Mouse (Mus musculus): ENCODE data around the gene Crhr1. TPM values are rescaled to one million over a fixed set of nuclear protein-coding genes. Genes with fewer than 3 reads are reported as not detected.

Crhr1 gene
- polyA plus RNA-seq, 1 experiment from 2014 or later: 7.6 TPM

DNA sequence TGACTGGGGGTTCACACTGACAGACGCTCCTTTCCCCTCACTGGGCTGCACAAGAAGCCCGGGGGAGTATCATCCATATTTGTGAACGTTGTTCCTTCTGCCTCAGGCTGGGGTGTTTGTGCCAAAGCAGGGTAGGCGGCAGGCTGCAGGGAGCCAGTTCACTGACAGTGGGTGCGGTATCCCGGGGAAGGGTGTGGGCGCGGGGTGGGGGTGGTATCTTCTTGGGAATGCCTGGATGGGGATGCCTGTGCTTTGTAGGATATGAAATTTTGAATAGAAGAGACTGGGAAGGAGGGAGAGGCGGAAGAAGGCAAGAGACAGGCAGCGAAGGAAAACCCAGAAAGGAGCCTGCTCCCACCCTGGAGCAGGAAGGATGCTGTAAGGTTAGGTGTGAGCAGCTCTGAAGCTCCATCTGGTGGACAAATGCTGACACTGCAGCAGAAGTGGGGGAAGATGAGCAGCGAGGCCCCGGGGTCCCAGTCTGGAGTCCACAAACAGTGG lies 38.7 kb downstream of the Crhr1 start:
- no peak overlapping the region for H3K27ac ChIP-seq (replicated peaks)
- no peak overlapping the region for H3K4me3 ChIP-seq
- no peaks in the 10 kb centered on the region for H3K36me3 ChIP-seq
- H3K9ac ChIP-seq: 0 out of 2 replicates have a peak overlapping the region, but pooled peaks have one; percentile 14
- ATAC-seq (ENCODE audit: low FRiP score, low read depth): peak; percentile 66
- peak overlapping the region; percentile 42 for H3K4me2 ChIP-seq
- no peaks in the 10 kb centered on the region for H3K9me3 ChIP-seq
- 41% methylated on average over 12 of the region's 12 CpGs for WGBS
- peaks cover 3% of the 10 kb centered on the region; the same call in 1 of the 2 replicates for H3K4me1 ChIP-seq (replicated peaks)
- H3K27me3 ChIP-seq: no peaks in the 10 kb centered on the region

- ATAC-seq (ENCODE audit: low FRiP score, low read depth): no peak
- H3K27ac ChIP-seq (replicated peaks): no peak overlapping the region
- WGBS: 29% methylated on average over 7 of the region's 7 CpGs
- no peak overlapping the region for H3K9ac ChIP-seq
- no peak overlapping the region for H3K4me2 ChIP-seq
- no peaks in the 10 kb centered on the region for H3K9me3 ChIP-seq
- H3K4me3 ChIP-seq: no peak overlapping the region
- no peaks in the 10 kb centered on the region for H3K4me1 ChIP-seq (replicated peaks)
- H3K27me3 ChIP-seq: no peaks in the 10 kb centered on the region; the same call in 1 of the 2 replicates
- no peaks in the 10 kb centered on the region for H3K36me3 ChIP-seq
Measured at GRCm38 (mm10) chr11:104178893-104179292, 46.2 kb downstream of the Crhr1 start.

DNA sequence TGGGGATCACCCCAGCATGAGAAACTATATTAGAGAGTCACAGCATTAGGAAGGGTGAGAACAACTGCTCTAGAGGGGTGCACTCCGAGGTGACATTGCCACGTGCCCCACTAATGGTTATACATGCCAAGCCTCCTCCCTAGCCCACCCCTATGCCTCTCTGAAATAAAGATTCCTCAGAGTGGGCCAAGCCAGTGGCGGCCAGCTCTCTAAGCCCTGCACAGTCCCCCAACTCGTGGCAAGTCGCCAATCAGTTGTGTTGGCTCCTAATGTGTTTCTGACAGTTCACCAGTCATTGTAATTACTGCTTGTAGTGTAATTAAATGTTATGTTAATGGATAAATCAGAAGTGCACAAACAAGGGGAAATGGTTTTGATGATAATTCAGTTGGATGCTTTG lies 47.1 kb downstream of the Crhr1 start:
- no peak for ATAC-seq (ENCODE audit: low FRiP score, low read depth)
- 40% methylated on average over 5 of the region's 5 CpGs for WGBS

GRCm38 (mm10) chr11:104182141-104182540 lies 49.5 kb downstream of the Crhr1 start:
- Histone ChIP-seq H3K4me1 (replicated peaks) (no peaks in the 10 kb centered on the region), H3K4me2 (no peak overlapping the region), H3K9ac (no peak overlapping the region), H3K36me3 (no peaks in the 10 kb centered on the region), H3K27ac (replicated peaks) (no peak overlapping the region), H3K27me3 (no peaks in the 10 kb centered on the region; the same call in 1 of the 2 replicates), H3K9me3 (no peaks in the 10 kb centered on the region), H3K4me3 (no peak overlapping the region)
- no peak for ATAC-seq (ENCODE audit: low FRiP score, low read depth)
- 83% methylated on average over 3 of the region's 3 CpGs for WGBS

More for the DNA sequence above, 47.1 kb downstream of the Crhr1 start:
- Histone ChIP-seq H3K4me2 (no peak overlapping the region), H3K9me3 (no peaks in the 10 kb centered on the region), H3K36me3 (no peaks in the 10 kb centered on the region), H3K4me3 (no peak overlapping the region), H3K9ac (no peak overlapping the region), H3K27ac (replicated peaks) (no peak overlapping the region), H3K4me1 (replicated peaks) (no peaks in the 10 kb centered on the region), H3K27me3 (no peaks in the 10 kb centered on the region; the same call in 1 of the 2 replicates)

GRCm38 (mm10) chr11:104186135-104186836 lies 53.6 kb downstream of the Crhr1 start, which contains the start of gene Sppl2c:
Gene Sppl2c, plus strand, starts transcription at chr11:104186327.
- no peak for ATAC-seq (ENCODE audit: low FRiP score, low read depth)
- no peaks in the 10 kb centered on the region for H3K36me3 ChIP-seq
- no peak within 1 kb of the TSS for H3K4me2 ChIP-seq
- WGBS: 85% methylated on average over 13 of the region's 13 CpGs
- no peak within 1 kb of the TSS for H3K9ac ChIP-seq
- no peaks in the 10 kb centered on the region for H3K4me1 ChIP-seq (replicated peaks)
- H3K27me3 ChIP-seq: no peaks in the 10 kb centered on the region
- no peak within 1 kb of the TSS for H3K4me3 ChIP-seq
- H3K9me3 ChIP-seq: no peaks in the 10 kb centered on the region
- H3K27ac ChIP-seq (replicated peaks): no peak within 1 kb of the TSS

GRCm38 (mm10) chr11:104186837-104187150 lies 54.1 kb downstream of the Crhr1 start:
- no peak for ATAC-seq (ENCODE audit: low FRiP score, low read depth)
- Histone ChIP-seq H3K9me3 (no peaks in the 10 kb centered on the region), H3K27me3 (no peaks in the 10 kb centered on the region), H3K4me3 (no peak overlapping the region), H3K4me2 (no peak overlapping the region), H3K9ac (no peak overlapping the region), H3K4me1 (replicated peaks) (no peaks in the 10 kb centered on the region), H3K27ac (replicated peaks) (no peak overlapping the region), H3K36me3 (no peaks in the 10 kb centered on the region)
- WGBS: 89% methylated on average over 9 of the region's 9 CpGs

DNA sequence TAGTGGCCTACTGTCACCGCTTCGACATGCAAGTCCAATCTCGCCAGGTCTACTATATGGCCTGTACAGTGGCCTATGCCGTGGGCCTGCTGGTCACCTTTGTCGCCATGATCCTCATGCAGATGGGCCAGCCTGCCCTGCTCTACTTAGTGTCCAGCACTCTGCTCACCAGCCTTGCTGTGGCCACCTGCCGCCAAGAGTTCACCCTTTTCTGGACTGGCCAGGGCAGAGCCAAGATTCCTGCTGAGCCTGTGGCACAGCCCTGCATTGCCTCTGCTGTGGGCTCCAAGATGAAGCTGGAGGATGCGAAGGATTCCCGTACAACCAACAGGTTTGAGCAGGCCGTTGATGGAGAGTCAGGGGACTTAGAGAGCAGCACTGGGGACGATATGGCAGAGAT lies 55.1 kb downstream of the Crhr1 start:
- no peaks in the 10 kb centered on the region for H3K9me3 ChIP-seq
- H3K27ac ChIP-seq (replicated peaks): no peak overlapping the region
- no peak overlapping the region for H3K4me3 ChIP-seq
- no peak overlapping the region for H3K9ac ChIP-seq
- H3K4me2 ChIP-seq: no peak overlapping the region
- no peaks in the 10 kb centered on the region for H3K36me3 ChIP-seq
- H3K27me3 ChIP-seq: no peaks in the 10 kb centered on the region
- H3K4me1 ChIP-seq (replicated peaks): no peaks in the 10 kb centered on the region
- WGBS: 94% methylated on average over 10 of the region's 10 CpGs
- ATAC-seq (ENCODE audit: low FRiP score, low read depth): no peak

GRCm38 (mm10) chr11:104190008-104190407 lies 57.4 kb downstream of the Crhr1 start:
- no peaks in the 10 kb centered on the region for H3K9me3 ChIP-seq
- H3K36me3 ChIP-seq: no peaks in the 10 kb centered on the region
- no peak for ATAC-seq (ENCODE audit: low FRiP score, low read depth)
- H3K27me3 ChIP-seq: 0 out of 2 replicates have a peak, but pooled peaks cover 2% of the 10 kb centered on the region
- H3K27ac ChIP-seq (replicated peaks): no peak overlapping the region
- H3K9ac ChIP-seq: no peak overlapping the region
- WGBS: 92% methylated on average over 2 of the region's 2 CpGs
- no peaks in the 10 kb centered on the region for H3K4me1 ChIP-seq (replicated peaks)
- H3K4me2 ChIP-seq: no peak overlapping the region
- no peak overlapping the region for H3K4me3 ChIP-seq

DNA sequence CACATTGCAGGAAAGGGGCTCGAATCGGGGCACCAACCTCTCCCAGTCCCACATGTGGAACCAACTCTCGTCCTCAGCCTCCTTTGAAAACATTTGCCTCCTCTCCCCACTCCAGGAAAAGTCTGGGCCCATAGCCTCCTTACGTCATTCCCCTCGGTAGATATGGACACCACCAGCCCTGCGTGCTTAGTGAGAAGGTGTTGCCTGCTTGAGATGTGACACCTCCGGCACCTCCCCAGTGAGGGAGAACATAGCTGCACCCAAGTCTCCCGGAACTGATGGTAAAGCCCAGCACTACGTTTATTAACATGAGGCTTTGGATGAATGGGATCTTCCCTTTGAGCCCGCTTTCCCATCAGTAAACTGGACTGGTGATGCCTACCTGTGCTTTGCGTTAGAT lies 62.7 kb downstream of the Crhr1 start:
- Histone ChIP-seq H3K4me3 (no peak overlapping the region), H3K9ac (no peak overlapping the region), H3K4me2 (peak overlapping the region; percentile 42), H3K9me3 (no peaks in the 10 kb centered on the region), H3K27ac (replicated peaks) (no peak overlapping the region), H3K27me3 (peaks cover 17% of the 10 kb centered on the region), H3K36me3 (no peaks in the 10 kb centered on the region), H3K4me1 (replicated peaks) (0 out of 2 replicates have a peak, but pooled peaks cover 3% of the 10 kb centered on the region)
- peak; percentile 23; the same call in 1 of the 2 replicates for ATAC-seq (ENCODE audit: low FRiP score, low read depth)
- WGBS: 75% methylated on average over 11 of the region's 11 CpGs

- Histone ChIP-seq H3K4me3 (no peak overlapping the region), H3K27me3 (peaks cover 17% of the 10 kb centered on the region), H3K4me2 (peak overlapping the region; percentile 42), H3K4me1 (replicated peaks) (0 out of 2 replicates have a peak, but pooled peaks cover 3% of the 10 kb centered on the region), H3K9me3 (no peaks in the 10 kb centered on the region), H3K36me3 (no peaks in the 10 kb centered on the region), H3K27ac (replicated peaks) (no peak overlapping the region), H3K9ac (no peak overlapping the region)
- peak; percentile 86 for ATAC-seq (ENCODE audit: low FRiP score, low read depth)
- WGBS: 6% methylated on average over 9 of the region's 9 CpGs
Measured at GRCm38 (mm10) chr11:104195791-104196190, 63.1 kb downstream of the Crhr1 start.

DNA sequence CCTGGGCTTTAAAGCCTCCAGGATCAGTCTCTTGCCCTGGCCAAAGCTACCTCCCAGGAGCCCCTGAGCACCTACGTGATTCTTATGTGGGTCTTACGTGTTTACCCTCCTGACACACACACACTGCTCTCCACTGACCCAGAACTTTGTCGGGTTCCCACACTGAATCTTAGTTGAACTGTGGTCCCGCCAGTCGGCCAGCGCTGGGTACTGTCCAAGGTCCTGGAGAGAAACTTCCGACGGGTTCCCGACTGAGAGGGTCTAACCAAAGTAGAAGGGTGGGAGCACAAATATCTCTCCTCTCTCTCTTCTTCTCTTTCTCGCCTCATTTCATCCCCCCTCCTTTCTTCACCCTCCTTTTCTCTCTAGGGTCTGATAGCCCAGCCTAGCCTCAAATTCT lies 65.2 kb downstream of the Crhr1 start:
- H3K27me3 ChIP-seq: peaks cover 17% of the 10 kb centered on the region
- H3K36me3 ChIP-seq: no peaks in the 10 kb centered on the region
- H3K4me3 ChIP-seq: no peak overlapping the region
- H3K4me2 ChIP-seq: no peak overlapping the region
- H3K27ac ChIP-seq (replicated peaks): no peak overlapping the region
- no peak for ATAC-seq (ENCODE audit: low FRiP score, low read depth)
- 0 out of 2 replicates have a peak, but pooled peaks cover 3% of the 10 kb centered on the region for H3K4me1 ChIP-seq (replicated peaks)
- H3K9me3 ChIP-seq: 0 out of 2 replicates have a peak, but pooled peaks cover 4% of the 10 kb centered on the region
- no peak overlapping the region for H3K9ac ChIP-seq
- 7% methylated on average over 10 of the region's 10 CpGs for WGBS

DNA sequence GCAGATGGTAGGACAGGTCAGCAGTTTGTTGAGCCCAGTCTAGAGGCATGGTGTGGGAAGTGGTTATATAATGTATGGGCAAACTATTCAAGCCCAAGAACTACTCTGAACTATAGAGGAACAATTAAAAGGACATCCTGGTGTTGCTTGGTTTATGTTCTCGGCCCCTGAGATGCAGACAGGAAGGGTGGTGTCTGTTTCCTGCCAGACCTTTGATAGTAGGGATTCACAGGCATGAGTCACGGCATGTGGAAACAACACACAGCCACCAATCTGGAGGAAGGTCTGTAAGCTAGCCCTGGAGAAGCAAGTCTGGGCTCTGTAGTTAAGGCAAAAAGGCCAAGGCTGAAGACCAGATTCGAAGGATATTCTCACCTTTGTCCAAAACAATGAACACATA lies 70.6 kb downstream of the Crhr1 start:
- no peak for ATAC-seq (ENCODE audit: low FRiP score, low read depth)

More for the DNA sequence above, 70.6 kb downstream of the Crhr1 start:
- H3K27me3 ChIP-seq: peaks cover 4% of the 10 kb centered on the region
- no peak overlapping the region for H3K27ac ChIP-seq (replicated peaks)
- no peak overlapping the region for H3K9ac ChIP-seq
- 0 out of 2 replicates have a peak, but pooled peaks cover 4% of the 10 kb centered on the region for H3K9me3 ChIP-seq
- H3K4me2 ChIP-seq: no peak overlapping the region
- H3K4me1 ChIP-seq (replicated peaks): no peaks in the 10 kb centered on the region
- H3K36me3 ChIP-seq: no peaks in the 10 kb centered on the region
- no peak overlapping the region for H3K4me3 ChIP-seq
- 90% methylated on average over 3 of the region's 3 CpGs for WGBS
